Mouse (Mus musculus) mesoderm, embryonic 11.5 days (tissue): ENCODE data around the gene Gm11444.

ENCODE experiments used
- DNase-seq: peaks from one replicate; pipeline ENCODE4 v3.0.0-alpha.2; 2012; ENCODE audit warnings: low read depth, low spot score

Gene Gm11444

GRCm38 (mm10) chr11:85835753-85836522 is 14.2 kb downstream of the Gm11444 start:
- DNase-seq, result no peak

DNA sequence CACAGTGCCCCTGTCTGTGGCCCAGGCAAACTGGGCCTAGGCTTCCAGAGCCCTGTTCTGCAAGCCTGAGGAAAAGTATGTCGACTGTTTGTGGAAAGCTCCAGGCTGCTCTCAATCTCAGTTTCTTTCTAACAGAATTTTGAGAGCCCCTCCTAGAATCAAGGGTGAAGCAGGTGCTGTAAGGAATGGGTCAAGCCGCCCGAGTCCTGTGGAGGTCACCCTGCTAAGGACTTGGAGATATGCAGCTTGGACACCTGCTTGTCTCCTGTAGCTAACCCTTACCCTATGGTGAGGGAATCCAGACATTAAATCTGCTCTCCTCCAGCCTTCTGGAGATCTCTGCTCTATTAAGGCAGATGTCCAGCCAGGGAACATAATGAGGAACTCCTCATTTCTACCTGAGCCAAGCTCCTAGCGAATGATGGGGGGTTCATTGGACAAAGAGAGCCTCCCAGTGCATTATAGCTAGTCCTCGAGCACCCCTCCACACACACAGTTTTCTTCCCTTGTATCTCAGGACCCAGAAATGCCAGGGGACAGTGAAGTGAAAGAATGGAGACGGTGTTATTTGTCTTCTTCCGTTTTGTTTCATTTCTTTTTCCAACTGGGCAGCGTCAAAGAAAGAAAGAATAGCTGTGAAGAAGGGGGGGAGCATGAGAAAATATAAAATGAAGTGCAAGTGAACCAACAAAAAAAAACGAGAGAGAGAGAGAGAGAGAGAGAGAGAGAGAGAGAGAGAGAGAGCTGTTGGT is 15.0 kb downstream of the Gm11444 start:
- no peak for DNase-seq

- no peak for DNase-seq
These were observed 15.7 kb downstream of the Gm11444 start for GRCm38 (mm10) chr11:85834386-85834931.

DNA sequence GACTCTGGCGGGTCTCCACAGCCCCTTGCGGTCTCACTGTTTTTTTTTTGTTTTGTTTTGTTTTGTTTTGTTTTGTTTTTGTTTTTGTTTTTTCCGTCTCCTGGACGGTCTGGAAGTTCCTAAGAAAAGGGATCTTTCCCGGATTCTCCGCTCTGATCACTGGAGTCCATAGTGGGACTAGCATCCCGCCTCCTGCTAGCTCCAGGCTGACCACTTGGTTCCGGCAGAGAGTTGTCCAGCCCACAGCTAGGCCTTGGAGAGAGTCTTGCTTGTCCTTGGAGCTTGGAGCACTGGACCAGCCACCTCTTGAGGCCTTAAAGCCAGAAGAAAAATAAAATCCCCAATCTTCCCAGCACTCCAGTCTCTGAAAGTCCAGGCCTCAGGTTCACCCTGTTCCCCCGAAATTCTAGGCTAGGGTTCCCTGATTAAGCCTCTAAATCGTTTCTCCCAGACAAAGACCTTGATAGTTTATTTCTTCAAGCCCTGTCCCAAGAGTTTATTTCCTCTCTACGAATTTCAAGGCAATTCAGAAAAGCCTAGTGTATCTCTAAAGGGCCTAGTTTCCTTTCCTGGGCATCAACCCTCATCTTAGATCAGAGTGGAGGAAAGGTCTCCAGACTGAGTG is 16.3 kb downstream of the Gm11444 start:
- DNase-seq, result no peak

DNA sequence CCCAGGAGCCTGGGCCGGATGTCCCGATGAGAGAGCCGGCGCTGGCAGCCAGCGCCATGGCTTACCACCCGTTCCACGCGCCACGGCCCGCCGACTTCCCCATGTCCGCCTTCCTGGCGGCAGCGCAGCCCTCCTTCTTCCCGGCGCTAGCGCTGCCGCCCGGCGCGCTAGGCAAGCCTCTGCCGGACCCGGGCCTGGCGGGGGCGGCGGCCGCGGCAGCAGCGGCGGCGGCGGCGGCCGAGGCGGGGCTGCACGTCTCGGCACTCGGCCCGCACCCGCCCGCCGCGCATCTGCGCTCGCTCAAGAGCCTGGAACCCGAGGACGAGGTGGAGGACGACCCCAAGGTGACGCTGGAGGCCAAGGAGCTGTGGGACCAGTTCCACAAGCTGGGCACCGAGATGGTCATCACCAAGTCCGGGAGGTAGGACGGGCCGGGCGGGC is 17.0 kb downstream of the Gm11444 start:
- DNase-seq, result no peak

- DNase-seq, result no peak
These were observed 17.8 kb downstream of the Gm11444 start, which contains the start of gene Tbx2 for GRCm38 (mm10) chr11:85832231-85832924. Gene Tbx2 (plus strand): TSS chr11:85832551.

GRCm38 (mm10) chr11:85831656-85832230 is 18.4 kb downstream of the Gm11444 start:
- DNase-seq, result no peak

- DNase-seq, result no peak
These were observed 19.2 kb downstream of the Gm11444 start for GRCm38 (mm10) chr11:85830901-85831341.

DNA sequence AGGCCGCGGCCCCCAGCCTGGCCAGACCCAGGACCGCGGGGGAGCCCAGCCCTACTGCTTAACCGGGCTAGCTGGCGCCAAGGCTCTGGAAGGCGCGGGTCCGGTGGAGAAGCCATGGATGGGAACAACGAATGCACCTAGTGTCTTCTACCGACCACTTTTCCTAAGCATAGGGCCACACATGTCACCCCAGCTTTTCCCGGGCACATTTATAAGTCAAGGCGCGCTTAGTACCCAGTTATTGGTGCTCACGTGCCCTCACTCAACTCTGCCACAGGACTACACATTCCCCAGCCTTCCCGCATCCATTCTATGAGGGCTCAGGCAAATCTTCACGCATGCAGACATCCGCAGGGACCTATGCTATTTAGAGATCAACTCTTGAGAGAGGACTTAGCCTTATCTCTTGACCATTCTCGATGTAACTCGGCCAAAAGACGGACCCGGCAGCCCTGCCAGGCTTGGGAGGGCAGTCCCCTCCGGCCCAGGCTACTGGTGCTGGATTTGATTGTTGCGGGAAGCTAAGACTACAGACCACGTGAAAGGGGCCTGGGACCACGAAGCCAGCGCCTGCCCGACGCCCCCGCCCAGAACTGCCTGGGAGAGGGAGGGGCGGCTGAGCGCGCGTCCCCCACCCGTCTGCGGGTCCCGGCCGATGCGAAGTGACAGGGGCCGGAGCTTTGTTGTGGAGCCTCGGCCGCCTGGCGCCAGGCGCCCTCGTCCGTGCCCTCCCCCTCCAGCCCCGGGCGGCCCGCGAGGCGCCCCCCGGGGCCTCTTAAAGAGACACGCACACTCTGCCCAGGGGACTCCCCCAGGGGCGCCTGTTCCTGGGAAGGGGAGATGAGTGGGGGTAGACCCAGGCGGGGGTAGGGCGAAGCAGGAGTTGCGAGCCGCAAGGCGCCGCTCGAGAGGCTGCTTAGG is 20.4 kb downstream of the Gm11444 start:
- DNase-seq, result no peak

DNA sequence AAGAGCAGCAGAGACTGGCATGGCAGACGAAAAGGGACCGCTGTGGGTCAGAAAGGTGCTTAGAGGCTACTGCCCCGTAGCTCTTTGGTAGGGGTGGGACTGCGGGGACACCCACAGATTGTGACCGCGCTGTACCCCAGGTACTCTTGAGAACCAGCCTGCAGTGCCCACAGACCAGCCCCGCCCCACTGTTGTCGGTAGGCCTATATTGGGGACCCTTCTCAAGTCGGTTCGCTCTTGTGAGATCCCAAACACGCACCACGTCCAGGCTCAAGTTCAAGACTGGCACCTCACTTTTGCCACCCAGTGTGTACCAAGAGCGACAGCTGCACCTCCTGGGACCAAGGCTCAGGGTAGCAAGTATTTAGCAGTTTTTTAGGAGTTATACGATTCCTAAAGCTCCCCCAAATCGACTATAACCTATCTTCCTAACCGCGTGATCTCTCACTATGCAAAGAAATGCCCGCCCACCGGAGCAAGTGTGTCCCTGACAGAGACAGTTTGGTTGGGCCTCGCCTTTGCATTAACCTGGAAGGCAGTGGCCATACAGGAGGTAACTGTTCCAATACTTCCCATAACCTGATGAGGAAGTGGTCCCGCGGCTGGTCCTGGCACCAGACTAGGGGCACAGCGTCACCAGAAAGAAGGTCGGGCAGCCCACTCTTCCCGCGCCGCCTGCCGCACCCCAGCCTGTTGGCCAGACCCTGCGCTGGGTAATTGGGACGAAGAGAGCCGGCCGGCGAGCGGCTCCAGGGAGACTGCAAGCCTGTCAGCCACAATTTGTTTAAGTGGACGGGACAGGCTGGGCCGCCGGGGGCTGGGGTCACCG is 21.2 kb downstream of the Gm11444 start:
- DNase-seq, result no peak

GRCm38 (mm10) chr11:85827342-85827741 is 22.8 kb downstream of the Gm11444 start:
- DNase-seq, result no peak

DNA sequence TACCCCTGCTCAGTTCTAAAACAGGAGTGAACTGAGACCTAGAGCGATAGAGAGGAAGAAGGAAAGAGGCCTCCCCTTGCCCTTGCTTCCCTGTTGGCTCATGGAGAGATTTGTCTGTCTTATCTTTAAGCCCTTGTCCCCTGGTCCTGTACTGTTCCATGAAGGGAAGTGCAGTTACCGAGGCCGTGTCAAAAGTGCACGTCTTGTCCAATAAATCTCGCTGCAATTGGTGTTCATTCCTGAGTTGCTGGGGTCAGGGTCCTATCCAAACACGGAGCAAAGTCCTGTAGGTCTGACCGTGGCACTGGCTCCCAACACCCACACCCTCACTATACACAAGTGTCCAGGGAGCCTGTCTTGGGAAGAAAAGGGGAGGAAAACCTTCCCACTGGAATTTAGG is 24.3 kb downstream of the Gm11444 start:
- no peak for DNase-seq

DNA sequence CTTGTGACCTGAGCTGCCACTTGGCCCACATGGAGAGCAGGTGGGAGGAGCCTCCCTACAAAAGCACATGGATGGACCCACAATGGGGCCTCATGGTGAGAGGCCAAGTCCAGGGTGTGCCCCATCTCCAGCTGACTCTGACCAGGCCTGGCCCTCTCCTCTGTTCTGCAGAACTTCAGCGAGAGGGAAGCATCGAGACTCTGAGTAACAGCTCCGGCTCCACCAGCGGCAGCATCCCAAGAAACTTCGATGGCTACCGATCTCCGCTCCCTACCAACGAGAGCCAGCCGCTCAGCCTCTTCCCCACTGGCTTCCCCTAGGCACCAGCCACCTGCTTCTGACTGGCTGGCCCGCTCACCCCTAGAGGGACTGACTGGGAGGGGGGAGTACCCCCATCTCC is 25.1 kb downstream of the Gm11444 start:
- no peak for DNase-seq

DNA sequence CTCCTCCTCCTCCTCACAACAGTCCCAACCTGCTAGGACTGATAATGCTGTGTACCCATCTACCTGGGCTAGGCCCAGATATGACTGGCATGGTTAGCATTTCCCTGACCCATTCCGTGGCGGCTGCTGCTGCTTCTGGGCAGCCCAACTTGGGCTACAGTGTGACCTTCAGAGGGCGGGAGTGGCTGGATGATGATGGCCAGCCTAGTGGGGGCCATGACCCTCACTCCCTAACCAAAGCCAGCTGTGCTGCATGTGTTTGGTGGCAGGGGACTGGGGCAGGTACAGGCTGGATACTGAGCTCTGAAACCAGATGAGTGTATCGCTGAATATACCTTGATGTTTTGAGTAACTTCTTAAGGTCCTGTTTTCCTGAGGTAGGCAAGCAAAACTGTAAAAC is 26.3 kb downstream of the Gm11444 start:
- no peak for DNase-seq

- DNase-seq, result peak; percentile 84
These were observed 27.0 kb downstream of the Gm11444 start for GRCm38 (mm10) chr11:85823181-85823580.

GRCm38 (mm10) chr11:85821659-85822058 is 28.5 kb downstream of the Gm11444 start:
- DNase-seq, result no peak

DNA sequence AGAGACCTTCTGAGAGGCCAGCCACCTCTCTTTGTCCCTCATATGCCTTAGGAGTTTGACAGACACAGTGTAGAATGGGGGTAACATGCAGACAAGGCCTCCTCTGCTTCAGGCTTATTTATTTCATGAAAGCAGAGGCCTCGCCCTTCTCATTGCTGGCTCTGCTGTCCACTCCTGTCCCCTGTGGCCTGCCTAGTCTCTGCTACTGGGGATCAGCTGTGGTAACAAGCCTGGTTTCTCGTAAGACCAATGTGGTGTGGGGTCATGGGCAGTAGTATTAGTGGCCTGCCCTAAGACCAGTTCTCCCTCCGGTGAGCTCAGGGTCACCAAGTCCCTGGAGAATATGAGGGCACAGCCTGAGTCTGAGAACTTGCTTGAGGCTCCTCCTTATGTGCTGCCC is 29.2 kb downstream of the Gm11444 start:
- no peak for DNase-seq

- no peak for DNase-seq
These were observed 31.7 kb downstream of the Gm11444 start for GRCm38 (mm10) chr11:85818401-85818800.

- peak; percentile 37 for DNase-seq
These were observed 33.7 kb downstream of the Gm11444 start for GRCm38 (mm10) chr11:85816471-85816870.
